Mouse (Mus musculus) myocyte (in vitro differentiated cells): Measurements from ENCODE around the gene Gm49394.

Experiments used
- POLR2A ChIP-seq: IDR thresholded peaks from one replicate; pipeline ENCODE4 v1.6.1; 2011; ENCODE audit warnings: low read depth, mild to moderate bottlenecking, control low read depth, moderate library complexity; ENCODE audit not compliant: insufficient read length
- USF1 ChIP-seq: IDR thresholded peaks from one replicate; pipeline ENCODE4 v1.6.1; 2011; ENCODE audit warnings: low read depth, mild to moderate bottlenecking, control low read depth, moderate library complexity

- TF ChIP-seq POLR2A (no peak), USF1 (no peak)
Observed at GRCm38 (mm10) chr7:142664465-142665029, 5.2 kb downstream of the Gm49394 start.
